Mouse (Mus musculus) testis, adult 2 months (tissue): Measurements from ENCODE around the gene Mt3.

ENCODE experiments used
- CTCF ChIP-seq: fragments of 200-500 bp; IDR thresholded peaks from 2 replicates; pipeline ENCODE4 v1.5.1; 2012; ENCODE audit warnings: low read depth, mild to moderate bottlenecking, inconsistent platforms, low read length, moderate library complexity; ENCODE audit not compliant: control insufficient read depth, insufficient read depth, insufficient replicate concordance
- POLR2A ChIP-seq: fragments of 200-500 bp; IDR thresholded peaks from 2 replicates; pipeline ENCODE4 v1.6.1; 2012; ENCODE audit warnings: low read depth, mild to moderate bottlenecking, inconsistent platforms, low read length, moderate library complexity; ENCODE audit not compliant: control insufficient read depth

GRCm38 (mm10) chr8:94184357-94184843, 32.0 kb downstream of the Mt3 start:
- TF ChIP-seq POLR2A (no peak), CTCF (no peak)
